Mouse (Mus musculus): ENCODE results near the gene Gm4788. TPM values are rescaled to one million over a fixed set of nuclear protein-coding genes. Genes with fewer than 3 reads are reported as not detected.
"Not testable (repeated sequence)": the region's sequence is repeated elsewhere in the genome, so short reads cannot be mapped to it uniquely, and the experiment has no call there.

Gene Gm4788
- under 1 TPM in 1 of 2 experiments, not detected in 1; 0.10 TPM for total RNA-seq (2021)
- long read RNA-seq, experiment 1: 0 reads
- long read RNA-seq, experiment 2: 0 reads

GRCm38 (mm10) chr1:139781143-139781542, at the start of gene Gm4788:
Gene Gm4788 (minus strand): TSS chr1:139781243.
- intact Hi-C loops (cut with DNase I): no loop called here
- no peak for DNase-seq

GRCm38 (mm10) chr1:139808594-139808993, 27.6 kb upstream of the Gm4788 start:
- no peak for DNase-seq
- intact Hi-C loops (cut with DNase I): no loop called here

GRCm38 (mm10) chr1:139769913-139770312, 11.1 kb downstream of the Gm4788 start:
- intact Hi-C loops (cut with DNase I); DNase-seq: not testable (repeated sequence)

GRCm38 (mm10) chr1:139716681-139717080, 64.4 kb downstream of the Gm4788 start:
- DNase-seq; intact Hi-C loops (cut with DNase I): not testable (repeated sequence)

GRCm38 (mm10) chr1:139716249-139716648, 64.8 kb downstream of the Gm4788 start:
- intact Hi-C loops (cut with DNase I); DNase-seq: not testable (repeated sequence)

- intact Hi-C loops (cut with DNase I); DNase-seq: not testable (repeated sequence)
Observed at GRCm38 (mm10) chr1:139649921-139650320, 131.1 kb downstream of the Gm4788 start.

Other genes starting within 250 kb of the Gm4788 start
- gene Cfhr1, start 221.0 kb downstream of the Gm4788 start, total RNA-seq (2021): not detected
- gene Cfhr2, start 77.5 kb upstream of the Gm4788 start, total RNA-seq (2021): not detected

Data from gastrocnemius, postnatal 36 days (tissue).